Mouse (Mus musculus) kidney, postnatal 10 days (tissue): ENCODE results near the gene Def8.

Source experiments
- DNase-seq: peaks from one replicate; pipeline ENCODE4 v3.0.0; 2021; ENCODE audit warnings: mixed read lengths

The Def8 gene

DNA sequence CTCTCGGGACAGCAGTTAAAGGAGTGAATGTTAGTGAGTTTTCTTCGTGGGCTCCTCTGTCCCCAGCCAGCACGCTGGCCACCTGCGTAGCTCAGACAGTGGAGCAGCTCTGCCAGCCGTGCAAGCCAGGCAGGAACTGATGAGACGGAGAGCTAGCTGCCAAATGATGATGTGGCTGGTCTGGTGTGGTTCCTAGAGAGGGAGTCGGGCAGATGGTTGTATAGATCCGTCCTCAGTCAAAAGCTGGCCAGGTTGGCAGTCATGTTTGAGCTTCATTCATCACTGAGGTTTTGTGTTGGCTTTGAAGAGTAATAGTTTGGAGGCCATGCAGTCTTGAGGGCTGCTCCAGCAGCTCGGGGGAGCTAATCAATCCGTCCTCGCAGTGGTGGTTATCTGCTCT, 75.6 kb downstream of the Def8 start:
- DNase-seq, result no peak

DNA sequence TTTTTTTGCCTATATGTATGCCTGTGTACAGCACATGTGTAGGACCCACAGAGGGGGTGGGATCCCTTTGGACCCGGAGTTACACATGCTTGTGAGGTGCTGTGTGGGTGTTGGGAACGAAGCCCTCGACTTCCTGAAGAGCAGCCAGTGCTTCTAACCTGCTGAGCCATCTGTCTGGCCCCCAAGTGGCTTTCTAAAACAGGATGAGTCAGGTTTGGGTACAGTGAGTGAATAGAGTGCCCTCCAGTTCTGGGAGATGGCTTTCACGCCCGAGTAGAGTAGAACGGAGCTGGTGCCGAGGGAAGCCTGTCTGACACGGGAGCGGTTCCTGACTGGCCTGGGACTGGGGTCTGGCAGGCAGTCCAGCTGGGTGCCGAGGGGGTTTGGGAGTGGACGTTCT, 76.2 kb downstream of the Def8 start:
- DNase-seq, result no peak

DNA sequence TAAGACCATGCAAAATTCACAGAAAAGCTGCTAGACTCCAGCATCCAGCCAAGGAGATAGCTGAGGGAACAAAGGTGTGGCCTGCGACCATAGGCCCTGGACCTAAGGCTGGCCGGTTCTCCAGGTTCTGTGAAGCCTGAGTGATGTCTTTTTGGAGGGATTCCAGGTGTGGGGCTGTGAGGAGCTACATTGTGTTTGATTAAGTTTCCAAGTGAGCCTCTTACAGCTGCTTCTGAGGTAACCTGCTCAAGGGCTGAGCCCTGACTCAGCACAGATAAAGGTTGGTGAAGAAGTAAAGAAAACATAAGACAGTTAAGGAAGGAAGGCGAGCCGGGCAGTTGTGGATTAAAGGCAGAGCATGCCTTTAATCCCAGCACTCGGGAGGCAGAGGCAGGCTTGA, 78.9 kb downstream of the Def8 start:
- DNase-seq, result no peak

DNA sequence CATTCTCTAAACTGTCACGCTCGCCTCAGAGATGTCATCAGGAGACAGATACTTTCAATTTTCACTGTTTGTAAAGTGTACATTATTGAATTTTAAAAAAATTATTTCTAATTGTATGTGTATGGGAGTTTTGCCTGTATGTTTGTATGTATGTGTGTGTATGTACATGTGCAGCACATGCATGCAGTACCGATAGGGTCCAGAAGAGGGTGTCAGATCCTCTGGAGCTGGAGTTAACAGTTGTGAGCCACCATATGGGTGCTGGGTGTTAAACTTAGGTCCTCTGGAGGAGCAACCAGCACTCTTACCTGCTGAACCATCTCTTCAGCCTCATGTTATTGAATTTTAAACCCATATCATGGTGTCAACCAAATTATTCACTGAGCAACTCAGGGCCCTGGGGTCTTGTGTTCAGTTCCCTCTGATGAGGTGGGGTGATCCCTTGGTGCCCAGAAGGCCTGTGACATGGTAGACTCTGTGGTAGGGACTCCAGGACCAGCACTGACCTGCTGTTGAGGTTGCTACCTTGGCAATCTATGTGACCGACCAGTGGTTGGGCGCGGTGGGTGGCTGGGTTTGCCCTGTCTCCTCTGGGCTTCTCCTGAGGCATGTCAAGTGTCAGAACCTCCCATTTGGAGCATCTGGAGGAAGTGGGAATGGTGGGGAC, 80.6 kb downstream of the Def8 start:
- no peak for DNase-seq

DNA sequence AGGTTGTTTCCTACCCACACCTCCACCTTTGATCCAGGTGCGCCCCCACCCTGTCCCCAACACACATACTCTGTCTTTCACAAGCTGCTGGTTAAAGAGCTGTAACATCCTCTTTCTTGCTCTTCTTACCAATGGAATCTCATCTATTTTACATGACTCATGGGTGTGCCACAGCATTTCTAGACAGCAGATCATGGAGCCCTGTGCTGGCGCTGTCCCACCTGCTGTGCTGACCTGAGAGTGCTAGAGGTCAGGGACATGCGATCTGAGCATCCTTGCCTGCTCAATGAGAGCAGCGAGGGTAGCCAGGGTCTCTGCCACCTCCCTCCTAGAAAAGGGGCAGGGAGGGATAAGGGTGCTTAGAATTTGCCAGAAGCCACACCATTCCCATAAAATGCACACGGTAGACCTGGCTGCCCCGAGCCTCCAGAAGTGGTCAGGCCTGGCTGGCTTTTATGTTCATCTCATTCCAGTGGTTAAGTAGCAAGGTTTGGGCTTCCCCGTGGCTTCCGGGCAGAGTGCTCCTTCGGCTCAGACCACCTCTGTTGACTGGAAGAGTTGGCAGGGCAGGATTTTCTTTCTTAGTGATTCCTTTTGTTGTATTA, 81.4 kb downstream of the Def8 start:
- no peak for DNase-seq

DNA sequence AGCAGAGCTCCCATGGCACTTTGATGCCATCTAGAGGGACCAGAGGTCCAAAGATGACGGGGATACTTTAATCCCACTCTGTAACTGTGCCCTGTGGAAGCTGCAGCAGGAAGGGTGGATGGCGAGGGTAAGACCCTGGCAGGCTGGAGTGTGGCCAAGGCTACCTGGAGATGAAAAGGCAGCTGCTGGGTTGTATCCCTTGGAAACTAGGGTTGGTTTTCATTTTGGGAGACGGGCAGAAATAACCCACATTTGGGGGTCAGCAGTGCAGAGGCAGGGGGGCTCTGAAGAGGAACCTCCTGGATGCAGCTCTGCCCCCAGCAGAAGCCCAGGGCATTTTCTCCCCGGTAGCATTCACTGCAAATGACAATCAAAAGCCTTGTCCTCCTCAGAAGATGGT, 81.9 kb downstream of the Def8 start:
- DNase-seq, result no peak

DNA sequence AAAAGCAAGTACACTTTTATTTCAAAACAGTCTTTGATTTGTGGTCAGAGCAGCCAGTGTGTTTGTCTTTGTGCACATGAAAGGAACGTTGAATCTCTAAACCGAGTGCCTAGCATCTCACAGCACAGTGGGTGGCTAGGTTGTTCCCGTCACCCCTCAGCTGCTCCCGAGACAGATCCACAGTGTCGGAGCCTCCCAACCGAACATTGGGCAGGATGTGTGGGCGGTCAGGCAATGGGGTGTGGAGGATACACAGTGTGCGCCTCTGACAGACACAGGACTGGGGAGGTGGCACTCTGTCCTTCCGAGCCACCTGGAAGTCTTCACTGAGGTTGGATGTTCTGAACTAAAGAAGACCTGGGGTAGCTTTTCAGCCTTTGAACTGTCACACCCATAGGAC, 82.4 kb downstream of the Def8 start:
- no peak for DNase-seq

DNA sequence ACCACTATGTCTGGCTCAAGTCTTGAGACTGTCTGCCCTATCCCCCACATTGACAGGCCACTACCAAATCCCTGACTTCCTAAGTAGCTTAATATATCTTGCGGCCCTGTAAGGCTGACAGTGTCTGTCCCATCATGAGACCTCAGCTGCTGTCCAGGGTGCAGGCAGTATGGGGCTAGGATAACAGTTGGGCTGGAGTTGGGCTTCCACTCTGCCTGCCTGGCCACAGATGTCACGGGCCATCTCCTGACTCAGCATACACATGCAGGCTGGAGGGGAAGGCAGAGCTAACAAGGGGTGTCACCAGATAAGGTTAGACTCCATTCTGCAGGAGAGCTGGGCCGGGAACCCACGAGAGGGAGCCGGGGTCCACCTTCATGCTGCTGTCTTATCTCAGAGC, 83.8 kb downstream of the Def8 start:
- no peak for DNase-seq

DNA sequence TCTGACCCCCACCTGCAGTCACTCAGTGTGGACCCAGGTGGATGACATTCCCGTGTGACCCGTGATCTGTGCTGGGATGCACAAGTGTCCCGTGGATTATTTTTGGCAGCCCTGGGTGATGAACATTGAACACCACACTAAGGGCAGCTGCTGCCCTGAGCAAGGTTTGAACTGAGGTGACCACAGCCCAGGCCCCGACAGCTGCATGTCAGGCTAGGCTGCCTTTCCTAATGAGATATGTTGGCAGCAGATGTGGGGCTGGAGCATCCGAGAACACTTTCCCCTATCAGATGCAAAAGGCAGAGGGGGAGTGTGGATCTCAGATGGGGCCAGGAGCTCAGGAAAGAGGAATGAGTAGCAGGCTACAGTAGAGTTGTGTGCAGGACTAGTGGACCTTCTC, 87.5 kb downstream of the Def8 start:
- DNase-seq, result no peak
